Mouse (Mus musculus) hindbrain, embryonic 13.5 days (tissue): ENCODE measurements around the gene Prc1. TPM values are rescaled to one million over a fixed set of nuclear protein-coding genes. Genes with fewer than 3 reads are reported as not detected.

Source experiments
- polyA plus RNA-seq: library from polyadenylated mRNA; unstranded; fragments of >200 nt; fragmentation: Nextera tagmentation; extraction: Ambion mirVana; gene quantifications from 2 replicates; pipeline ENCODE4 v1.2.1, GENCODE M21; 2015

The Prc1 gene
- polyA plus RNA-seq, 1 experiment from 2014 or later: 43.5 TPM

Other genes with a start within 250 kb of the Prc1 start
- gene Idh2, start 179.1 kb upstream of the Prc1 start, polyA plus RNA-seq: 237 and 256 TPM in 2 replicates
- 23.9 and 26.5 TPM in 2 replicates for gene Sema4b, start 107.6 kb upstream of the Prc1 start, polyA plus RNA-seq
- 35.0 and 38.1 TPM in 2 replicates for gene Cib1, start 61.6 kb upstream of the Prc1 start, polyA plus RNA-seq
- gene Gdpgp1, start 61.6 kb upstream of the Prc1 start, polyA plus RNA-seq: 4.1 and 5.3 TPM in 2 replicates
- 1.7 and 2.1 TPM in 2 replicates for gene Ttll13, start 48.1 kb upstream of the Prc1 start, polyA plus RNA-seq
- 60.3 and 62.3 TPM in 2 replicates for gene Ngrn, start 33.2 kb upstream of the Prc1 start, polyA plus RNA-seq
- 21.8 and 23.4 TPM in 2 replicates for gene Vps33b, start 24.8 kb upstream of the Prc1 start, polyA plus RNA-seq
- gene Rccd1, start 30.0 kb downstream of the Prc1 start, polyA plus RNA-seq: 14.5 and 16.1 TPM in 2 replicates
- 55.5 and 61.5 TPM in 2 replicates for gene Unc45a, start 46.6 kb downstream of the Prc1 start, polyA plus RNA-seq
- 19.6 and 21.4 TPM in 2 replicates for gene Hddc3, start 48.7 kb downstream of the Prc1 start, polyA plus RNA-seq
- gene Man2a2, start 76.9 kb downstream of the Prc1 start, polyA plus RNA-seq: 20.8 and 23.4 TPM in 2 replicates
- 6.1 and 6.9 TPM in 2 replicates for gene Fes, start 93.5 kb downstream of the Prc1 start, polyA plus RNA-seq
- 4.0 and 4.7 TPM in 2 replicates for gene Furin, start 111.0 kb downstream of the Prc1 start, polyA plus RNA-seq
- gene Blm, start 240.7 kb downstream of the Prc1 start, polyA plus RNA-seq: 11.3 and 13.5 TPM in 2 replicates